Mouse (Mus musculus) heart, adult 2 months (tissue): ENCODE measurements around the gene Rcl1.

Experiments
- CTCF ChIP-seq: fragments of 200-600 bp; IDR thresholded peaks from 2 replicates; pipeline ENCODE4 v1.8.1; 2022; ENCODE audit warnings: antibody characterized with exemption, mild to moderate bottlenecking, moderate library complexity
- EP300 ChIP-seq: fragments of 200-500 bp; IDR thresholded peaks from 2 replicates; pipeline ENCODE4 v1.6.1; 2011; ENCODE audit warnings: low read depth, low read length, control low read depth; ENCODE audit not compliant: insufficient read depth
- POLR2A ChIP-seq: fragments of 200-500 bp; IDR thresholded peaks from 2 replicates; pipeline ENCODE4 v1.6.1; 2011; ENCODE audit warnings: mild to moderate bottlenecking, low read depth, low read length, control low read depth; ENCODE audit not compliant: insufficient read depth

GRCm38 (mm10) chr19:29150038-29150437 is 48.9 kb downstream of the Rcl1 start:
- TF ChIP-seq POLR2A = no peak
- TF ChIP-seq CTCF = no peak
- TF ChIP-seq EP300 = no peak
